8 mouse cellular contexts compared by ENCODE assay signal in the genomic region with DNA sequence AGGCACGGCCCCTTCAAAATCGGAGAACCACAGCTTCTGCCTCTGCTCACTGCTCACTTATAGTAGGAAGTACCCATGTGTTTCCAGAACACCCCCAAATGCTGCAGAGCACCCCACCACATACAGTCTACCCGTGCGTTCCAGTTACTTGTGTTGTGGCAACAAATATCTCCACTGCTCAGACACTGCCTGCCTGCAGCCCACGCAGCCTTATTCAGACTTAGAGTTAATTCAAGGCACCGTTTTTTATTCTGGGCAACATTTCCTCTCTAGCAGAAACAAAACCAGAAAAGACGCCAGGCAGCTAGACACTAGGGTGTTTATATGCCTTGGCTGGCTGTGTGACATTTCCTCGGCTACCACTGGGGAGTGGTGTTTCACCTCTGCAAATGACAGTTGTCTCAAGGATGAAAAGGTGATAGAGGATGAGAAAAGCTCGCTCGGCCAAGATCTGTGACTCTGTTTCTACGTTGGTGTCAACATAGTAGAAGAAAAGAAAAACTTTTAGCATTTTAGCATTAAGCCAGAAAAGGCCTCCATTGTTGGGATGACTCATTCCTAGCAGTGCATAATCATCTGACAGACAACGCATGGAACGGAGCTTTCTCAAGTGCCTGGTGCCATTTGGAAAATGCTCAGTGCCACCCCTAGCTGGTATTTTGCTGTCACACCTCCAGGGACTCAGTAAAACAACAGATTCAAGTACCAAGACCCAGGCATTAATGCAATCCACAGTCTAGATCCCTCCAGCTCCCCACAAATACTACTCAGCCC.
DNase-seq lines count a peak whose midpoint lies in the region; ATAC-seq lines count a peak whose summit lies in the region.

No protein-coding gene starts in this region.

- no peak overlapping the region for H3K9ac ChIP-seq in midbrain, embryonic 13.5 days (replicated peaks)
- H3K9ac ChIP-seq in midbrain, embryonic 11.5 days (ENCODE audit: low read length): no peak overlapping the region

- H3K4me3 ChIP-seq in midbrain, embryonic 13.5 days (replicated peaks): no peak overlapping the region
- H3K4me3 ChIP-seq in midbrain, embryonic 11.5 days (ENCODE audit: low read depth, low read length): no peak overlapping the region

- H3K36me3 ChIP-seq in midbrain, embryonic 13.5 days: no peaks in the 10 kb centered on the region
- H3K36me3 ChIP-seq in midbrain, embryonic 11.5 days (ENCODE audit: control insufficient read depth, insufficient read depth, low read length): no peaks in the 10 kb centered on the region

- H3K27me3 ChIP-seq in midbrain, embryonic 13.5 days: no peaks in the 10 kb centered on the region
- H3K27me3 ChIP-seq in midbrain, embryonic 11.5 days (ENCODE audit: control insufficient read depth, insufficient read depth, low read length): no peaks in the 10 kb centered on the region

- peak; percentile 80 for DNase-seq in heart, adult 11 months
- no peak for DNase-seq in heart, adult 9 months (ENCODE audit: low spot score in 2 of 2)
- DNase-seq in midbrain, embryonic 11.5 days (ENCODE audit: low spot score, missing footprints): no peak
- DNase-seq in right cerebral cortex, postnatal 36 days (ENCODE audit: low spot score in 2 of 2): peak; percentile 52 to 72
- no peak for DNase-seq in kidney, postnatal 14 days
- DNase-seq in spleen, postnatal 10 days (ENCODE audit: low spot score in 2 of 2): no peak

- H3K4me1 ChIP-seq in midbrain, embryonic 13.5 days (replicated peaks): peaks cover 3% of the 10 kb centered on the region; the same call in 1 of the 2 replicates
- peaks cover 2% of the 10 kb centered on the region; the same call in 1 of the 2 replicates for H3K4me1 ChIP-seq in midbrain, embryonic 11.5 days (ENCODE audit: control insufficient read depth, insufficient read depth, low read length)

- H3K27ac ChIP-seq in midbrain, embryonic 13.5 days: no peak overlapping the region
- no peak overlapping the region for H3K27ac ChIP-seq in midbrain, embryonic 11.5 days (ENCODE audit: low read depth, low read length)

- H3K4me2 ChIP-seq in midbrain, embryonic 13.5 days (replicated peaks): no peak overlapping the region
- H3K4me2 ChIP-seq in midbrain, embryonic 11.5 days: no peak overlapping the region

- H3K9me3 ChIP-seq in midbrain, embryonic 13.5 days: no peaks in the 10 kb centered on the region
- no peaks in the 10 kb centered on the region for H3K9me3 ChIP-seq in midbrain, embryonic 11.5 days (ENCODE audit: control insufficient read depth, low read length)

- 0 out of 2 replicates have a peak, but pooled peaks have one; percentile 22 for ATAC-seq in midbrain, embryonic 13.5 days
- ATAC-seq in midbrain, embryonic 11.5 days (ENCODE audit: low FRiP score): no peak
- ATAC-seq in inflammation-experienced regulatory T-cells, adult 6 months: peak; percentile 84

- 79% methylated on average over 13 of the region's 13 CpGs for WGBS in midbrain, embryonic 13.5 days
- 85% methylated on average over 13 of the region's 13 CpGs for WGBS in midbrain, embryonic 11.5 days

Comparison
In these comparisons a context has a peak if more than half of its experiments do, and no peak if none do; other contexts are left out.
1. DNase-seq: peak in heart, adult 11 months (single experiment) and right cerebral cortex, postnatal 36 days (2 of 2); none in heart, adult 9 months (0 of 2), midbrain, embryonic 11.5 days (single experiment), kidney, postnatal 14 days (single experiment) and spleen, postnatal 10 days (0 of 2).